Mouse (Mus musculus) natural killer cell, adult 2 months (primary cell): ENCODE results near the gene Mst1.
A peak's percentile ranks its signal among the peaks of the same experiment; 100 is the strongest.

ENCODE experiments used
- DNase-seq, 2 experiments: peaks; one replicate each; pipeline ENCODE4 v3.0.0; 2022; ENCODE audit warnings: low spot score in 2 of 2

Mst1 gene

DNA sequence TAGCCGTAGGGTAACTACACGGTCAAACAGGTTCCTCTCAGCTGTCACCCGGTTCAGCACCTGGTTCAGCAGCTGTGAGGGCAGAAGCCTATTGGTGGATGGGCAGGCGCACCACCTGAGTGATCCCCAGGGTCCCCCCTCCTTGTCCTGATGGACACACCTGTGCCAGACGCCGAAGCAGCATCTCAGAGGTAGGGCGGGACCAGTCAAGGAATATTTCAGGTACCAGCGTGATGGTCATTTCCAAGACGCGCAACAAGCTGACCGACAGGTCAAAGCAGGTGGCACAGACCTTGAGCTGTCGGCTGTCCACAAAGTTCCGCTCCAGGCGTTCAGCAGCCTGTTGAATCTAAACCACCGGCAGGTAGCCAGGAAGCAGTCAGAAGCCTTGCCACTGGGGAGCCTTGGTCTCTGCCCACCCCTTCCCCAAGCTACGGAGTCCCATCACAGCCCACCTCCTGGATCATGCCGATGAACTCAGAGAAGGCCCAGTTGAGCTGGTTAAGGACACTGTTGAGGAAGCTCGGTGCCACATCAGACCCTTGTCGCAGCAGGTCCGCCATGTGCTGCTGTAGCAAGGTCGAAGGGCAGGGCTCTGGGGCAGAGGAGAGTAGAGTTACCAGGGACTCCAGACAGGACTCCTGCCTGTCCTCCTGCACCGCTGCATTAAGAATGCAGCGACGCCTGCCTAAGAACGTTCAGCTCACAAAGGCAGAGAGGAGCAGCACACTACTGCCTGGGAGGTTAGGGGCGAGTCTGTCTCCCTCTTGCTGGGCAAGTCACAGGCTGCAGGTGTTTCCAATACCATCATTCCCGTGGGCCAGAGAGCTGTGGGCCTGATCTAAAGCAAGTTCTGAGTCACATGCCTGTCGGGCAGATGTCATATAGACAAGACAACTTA, 23.6 kb upstream of the Mst1 start:
- DNase-seq: no peak

- no peak for DNase-seq
Observed at GRCm38 (mm10) chr9:108057262-108057562, 23.0 kb upstream of the Mst1 start.

GRCm38 (mm10) chr9:108058291-108058690, 21.9 kb upstream of the Mst1 start:
- no peak for DNase-seq

DNA sequence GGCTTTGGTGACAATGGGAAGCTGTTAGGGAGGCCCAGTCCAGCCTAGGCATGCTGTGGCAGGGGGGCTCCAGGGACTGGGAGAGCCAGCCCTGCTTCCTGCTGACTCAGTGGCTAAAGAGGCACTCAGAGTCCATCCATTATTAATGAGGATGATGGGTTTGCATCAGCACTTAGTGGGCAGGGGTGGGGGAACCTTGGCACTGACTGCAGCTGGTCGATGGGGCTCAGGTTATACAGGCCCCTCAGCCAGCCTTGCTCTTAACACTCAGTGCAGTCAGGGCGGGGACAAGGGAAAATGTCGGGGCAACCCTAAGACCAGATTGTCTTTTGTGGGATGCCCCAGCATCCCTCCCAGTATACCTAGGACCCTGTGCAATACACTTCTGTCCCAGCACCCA, 18.1 kb upstream of the Mst1 start:
- DNase-seq: no peak

DNA sequence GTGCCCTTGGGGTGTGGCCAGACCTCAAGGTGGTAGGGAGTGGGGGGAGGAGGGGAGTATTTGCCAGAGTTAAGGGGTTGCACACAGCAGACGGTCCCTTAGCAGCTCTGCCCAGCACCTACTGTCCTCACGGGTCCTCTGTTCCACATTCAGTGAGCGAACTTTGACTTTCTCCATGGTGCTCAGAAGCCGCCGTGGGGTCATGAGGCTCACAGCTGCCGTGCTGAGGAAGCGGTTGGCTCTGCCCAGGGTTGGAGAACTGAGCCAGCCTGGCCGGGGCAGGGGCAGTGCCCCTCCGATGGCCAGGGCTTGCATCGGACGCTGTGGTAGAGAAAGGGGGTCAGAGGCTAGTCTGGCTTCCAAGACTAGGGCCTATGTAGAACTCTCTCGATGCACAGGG, 16.9 kb upstream of the Mst1 start:
- no peak for DNase-seq

GRCm38 (mm10) chr9:108065491-108066011, 14.7 kb upstream of the Mst1 start:
- DNase-seq: peak in 1 of 2 experiments; percentile 48

DNA sequence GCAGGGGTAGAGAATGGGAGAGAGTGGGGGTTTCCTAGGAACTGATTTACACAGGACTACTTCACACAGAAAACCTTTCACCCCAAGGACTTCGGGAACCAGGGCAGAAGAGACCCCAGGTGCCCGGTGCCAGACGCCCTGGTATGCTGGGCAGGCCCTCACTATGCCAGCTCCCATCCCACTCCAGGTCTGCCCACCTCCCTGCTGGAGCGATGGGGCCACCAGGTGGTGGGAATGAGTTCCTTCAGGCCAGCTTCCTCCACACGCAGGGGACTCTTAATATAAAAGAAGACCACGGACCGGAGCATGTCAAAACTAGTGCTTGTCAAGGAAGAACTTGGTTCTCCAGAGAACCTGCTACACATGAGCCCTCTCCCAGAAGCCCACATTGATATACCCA, 13.0 kb upstream of the Mst1 start:
- DNase-seq: no peak

GRCm38 (mm10) chr9:108067900-108068299, 12.3 kb upstream of the Mst1 start:
- peak; percentile 71 to 78 for DNase-seq

DNA sequence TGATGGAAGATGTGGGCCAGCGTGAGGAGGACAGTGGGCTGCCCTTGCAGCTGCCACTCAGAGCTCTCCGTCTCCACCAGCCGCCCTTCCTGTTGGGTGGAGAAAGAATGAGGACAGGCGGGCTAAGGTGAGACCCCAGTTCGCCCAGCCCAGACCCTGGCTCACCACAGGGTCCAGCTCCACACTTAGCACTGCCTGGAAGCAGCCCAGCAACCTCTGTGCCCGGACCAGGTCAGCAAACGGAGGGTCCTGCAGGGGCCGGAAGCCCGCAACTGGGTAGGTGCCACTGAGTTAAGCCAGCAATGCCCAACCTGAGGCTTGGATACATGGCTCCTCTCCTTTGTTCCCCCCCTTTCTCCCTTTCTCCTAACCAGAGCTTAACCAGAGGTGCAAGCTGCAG, 11.2 kb upstream of the Mst1 start:
- DNase-seq: no peak

DNA sequence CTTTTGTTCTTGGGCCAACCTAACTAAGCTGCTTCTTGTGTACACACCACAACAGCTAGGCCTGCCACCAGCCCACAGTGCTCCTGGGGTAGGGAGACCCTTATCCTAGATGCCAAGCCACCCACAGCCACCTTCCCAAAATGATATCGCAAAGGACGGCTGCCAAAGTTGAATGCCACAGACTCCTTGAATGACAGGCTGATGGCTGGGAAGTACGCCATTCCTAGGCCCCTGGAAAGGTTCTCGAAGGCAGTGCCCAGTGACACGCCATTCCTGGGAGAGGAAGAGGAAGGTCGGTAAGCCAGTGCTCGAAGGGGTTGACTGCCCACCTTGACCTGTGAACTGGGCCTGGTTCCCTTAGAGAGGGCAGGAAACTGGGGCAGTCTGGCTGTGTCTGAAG, 10.7 kb upstream of the Mst1 start:
- no peak for DNase-seq

DNA sequence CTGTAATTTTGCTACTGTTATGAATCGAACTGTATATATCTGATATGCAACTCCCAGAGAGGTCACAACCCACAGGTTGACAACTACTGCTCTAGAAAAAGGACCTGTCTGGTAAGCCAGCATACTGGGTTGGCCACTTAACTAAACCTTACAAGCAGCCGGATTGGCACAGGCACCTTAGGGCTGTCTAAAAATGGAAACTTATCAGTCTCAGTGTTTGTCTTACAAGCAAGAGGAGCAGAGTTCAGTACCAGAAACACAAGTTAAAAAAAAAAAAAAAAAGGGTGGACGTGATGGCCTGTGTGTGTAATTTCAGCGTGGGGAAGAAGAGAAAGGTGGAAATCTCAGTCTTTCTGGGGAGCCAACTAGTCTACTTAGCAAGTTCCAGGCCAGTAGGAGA, 8.4 kb upstream of the Mst1 start:
- DNase-seq: no peak

- no peak for DNase-seq
Observed at GRCm38 (mm10) chr9:108072481-108072924, 7.7 kb upstream of the Mst1 start.

DNA sequence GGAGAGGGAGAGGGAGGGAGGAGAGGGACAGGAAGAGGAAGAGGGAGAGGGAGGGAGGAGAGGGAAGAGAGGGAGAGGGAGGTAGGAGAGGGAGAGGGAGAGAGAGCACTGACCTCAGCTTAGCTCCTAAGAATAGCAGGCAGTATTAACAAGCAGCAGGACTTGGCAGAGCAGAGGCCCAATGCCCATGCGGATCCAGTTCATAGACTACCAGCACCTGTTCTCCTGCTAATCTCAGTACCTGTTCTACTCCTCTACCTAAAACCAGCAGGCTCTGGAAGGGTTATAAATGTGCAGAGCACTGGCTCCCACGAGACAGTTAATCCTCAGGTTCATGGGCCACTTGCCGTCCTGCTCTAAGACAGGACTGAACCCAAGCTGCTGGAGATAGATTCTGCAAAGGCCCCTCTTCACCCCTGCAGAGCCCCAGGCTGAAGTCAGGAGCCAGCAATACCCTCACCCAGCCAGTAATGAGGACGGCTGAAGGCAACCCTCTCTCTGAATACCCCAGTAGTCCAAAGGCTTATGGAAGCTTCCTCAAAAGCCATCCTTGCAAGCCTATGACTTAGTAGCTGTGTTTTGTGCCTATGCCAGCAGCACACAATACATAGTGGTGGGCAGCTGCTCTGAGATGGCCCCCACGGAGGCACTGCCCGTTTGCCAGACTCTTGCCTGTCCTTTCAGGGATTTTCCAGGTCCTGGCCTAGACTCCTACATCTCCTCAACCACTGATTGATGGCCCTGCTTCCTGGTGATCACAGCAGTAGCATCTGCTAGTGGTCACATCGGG, 6.9 kb upstream of the Mst1 start:
- no peak for DNase-seq

GRCm38 (mm10) chr9:108082549-108082948, 2.3 kb downstream of the Mst1 start:
- DNase-seq: no peak

DNA sequence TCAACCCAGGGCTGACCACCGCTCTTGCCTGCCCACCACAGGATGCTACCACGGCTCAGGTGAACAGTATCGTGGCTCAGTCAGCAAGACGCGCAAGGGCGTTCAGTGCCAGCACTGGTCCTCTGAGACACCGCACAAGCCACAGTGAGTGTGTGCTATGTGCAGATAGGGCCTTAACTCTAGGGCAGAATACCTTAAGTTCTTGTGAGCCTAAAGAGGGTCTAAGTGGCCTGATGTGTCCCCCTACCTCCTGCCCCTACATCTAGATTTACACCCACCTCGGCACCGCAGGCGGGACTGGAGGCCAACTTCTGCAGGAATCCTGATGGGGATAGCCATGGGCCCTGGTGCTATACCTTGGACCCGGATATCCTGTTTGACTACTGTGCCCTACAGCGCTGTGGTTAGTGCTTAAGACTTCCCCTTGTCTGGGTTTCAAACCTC, 2.8 kb downstream of the Mst1 start, which contains the start of gene Rnf123:
Gene Rnf123, minus strand, starts transcription at position 359 of the 444 bp plus-strand sequence.
- DNase-seq: peak in 1 of 2 experiments; percentile 40

GRCm38 (mm10) chr9:108083561-108083960, 3.3 kb downstream of the Mst1 start:
- no peak for DNase-seq

GRCm38 (mm10) chr9:108085261-108085660, 5.0 kb downstream of the Mst1 start:
- DNase-seq: no peak

DNA sequence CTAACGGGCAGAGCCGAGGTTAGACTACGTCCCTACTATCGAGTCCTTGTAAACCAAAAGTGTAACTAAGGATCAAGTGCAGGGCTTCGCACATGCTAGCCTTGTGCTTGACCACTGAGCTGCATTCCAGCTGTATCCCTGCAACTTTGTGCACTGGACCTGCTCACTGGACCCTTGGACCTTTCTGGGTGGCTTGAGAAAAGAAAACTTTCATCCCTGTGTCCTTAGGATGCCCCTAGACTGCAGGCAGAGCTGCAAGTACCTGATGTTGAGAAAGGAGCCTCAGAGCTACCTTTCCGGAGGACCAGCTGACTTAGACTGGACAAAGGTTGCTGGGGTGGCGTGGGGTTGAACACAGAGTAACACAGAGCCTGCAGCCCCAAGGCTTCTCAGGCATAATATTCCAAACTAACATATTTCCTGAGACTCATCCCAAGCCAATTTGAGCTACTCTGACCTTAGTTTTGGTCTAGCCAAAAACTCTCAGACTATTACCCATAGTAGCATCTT, 10.4 kb downstream of the Mst1 start:
- no peak for DNase-seq

DNA sequence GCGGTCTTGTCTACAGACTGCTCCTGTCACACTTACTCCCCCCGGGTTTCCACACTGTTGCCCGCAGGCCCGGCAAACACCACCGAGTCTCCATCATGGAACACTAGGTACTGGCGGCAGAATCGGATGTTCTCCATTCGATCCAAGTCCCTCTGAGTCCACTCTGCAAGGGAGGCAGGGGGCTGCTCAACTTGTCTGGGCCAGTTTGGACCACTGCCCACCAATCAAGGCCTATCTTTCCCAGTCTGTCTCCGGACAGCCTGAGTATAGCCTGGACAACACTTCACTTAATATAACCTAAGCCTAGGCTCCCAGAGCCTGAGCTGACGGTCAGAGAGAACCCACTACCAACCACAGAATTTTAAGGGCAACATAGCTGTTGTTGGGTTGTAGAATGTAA, 13.3 kb downstream of the Mst1 start:
- no peak for DNase-seq

DNA sequence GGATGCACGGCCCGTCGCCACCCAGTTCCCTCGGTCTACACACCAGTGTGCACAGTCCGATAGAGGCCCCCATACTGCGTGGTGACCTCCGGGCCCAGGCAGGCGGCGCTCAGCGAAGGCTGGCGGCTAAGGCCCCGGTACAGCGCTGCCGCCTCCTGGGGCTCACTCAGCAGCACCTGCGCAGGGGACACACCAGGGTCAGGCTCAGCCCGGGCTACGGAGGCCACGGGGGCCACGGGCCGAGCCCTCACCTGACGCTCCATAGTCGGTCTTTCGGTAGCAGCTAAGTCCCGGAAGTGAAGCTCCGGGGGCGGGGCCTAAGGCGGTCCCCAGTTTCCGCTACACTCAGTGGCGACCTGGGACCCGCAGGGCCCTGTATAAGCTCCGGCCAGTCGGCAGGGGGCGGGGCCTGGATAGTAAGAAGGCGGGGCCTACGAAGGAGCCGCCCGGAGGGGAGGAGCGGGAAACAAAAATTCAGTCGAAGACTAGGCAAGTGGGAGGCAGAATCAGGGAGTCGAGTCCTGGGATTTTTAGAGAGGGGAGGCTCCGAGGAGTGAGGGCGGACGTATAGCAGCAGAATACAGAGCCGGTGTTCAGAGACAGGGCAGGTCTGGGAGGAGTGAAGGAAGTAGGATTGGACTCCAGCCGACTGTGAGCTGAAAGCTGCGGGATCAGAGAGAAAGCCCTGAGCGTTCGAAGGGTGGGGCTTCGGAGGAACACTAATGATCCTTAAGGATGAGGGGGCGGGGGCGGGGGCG, 14.1 kb downstream of the Mst1 start, which contains the start of gene Apeh:
Gene Apeh, minus strand, starts transcription at position 423 of the 758 bp plus-strand sequence.
- DNase-seq: peak; percentile 95

DNA sequence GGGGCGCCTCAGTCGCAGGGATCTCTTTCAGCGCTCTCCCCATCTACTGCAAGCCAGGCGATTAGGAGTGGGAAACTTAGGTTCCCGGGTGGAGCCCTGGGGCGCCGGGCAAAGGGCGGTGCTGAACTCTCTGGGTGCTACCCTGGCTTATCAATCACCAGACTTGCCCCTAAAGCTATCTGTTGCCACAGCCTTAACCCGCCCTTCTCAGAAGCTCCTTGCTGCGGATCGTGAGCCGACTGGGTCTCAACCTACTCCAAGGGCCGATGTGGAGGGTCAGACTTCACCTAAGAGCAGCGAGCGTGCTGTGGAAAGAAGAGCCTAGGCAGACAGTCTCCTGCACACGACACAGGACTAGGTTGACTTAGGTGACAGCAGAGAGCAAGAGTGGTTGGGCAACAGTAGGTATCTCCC, 14.8 kb downstream of the Mst1 start:
- DNase-seq: peak in 1 of 2 experiments; percentile 28
